Mouse (Mus musculus) right cerebral cortex, postnatal 36 days (tissue): Measurements from ENCODE around the gene Mfsd1.

ENCODE experiments used
- DNase-seq, 2 experiments: peaks; one replicate each; pipeline ENCODE4 v3.0.0; 2022; ENCODE audit warnings: low spot score in 2 of 2, mixed read lengths in 1 of 2

Mfsd1 gene

DNA sequence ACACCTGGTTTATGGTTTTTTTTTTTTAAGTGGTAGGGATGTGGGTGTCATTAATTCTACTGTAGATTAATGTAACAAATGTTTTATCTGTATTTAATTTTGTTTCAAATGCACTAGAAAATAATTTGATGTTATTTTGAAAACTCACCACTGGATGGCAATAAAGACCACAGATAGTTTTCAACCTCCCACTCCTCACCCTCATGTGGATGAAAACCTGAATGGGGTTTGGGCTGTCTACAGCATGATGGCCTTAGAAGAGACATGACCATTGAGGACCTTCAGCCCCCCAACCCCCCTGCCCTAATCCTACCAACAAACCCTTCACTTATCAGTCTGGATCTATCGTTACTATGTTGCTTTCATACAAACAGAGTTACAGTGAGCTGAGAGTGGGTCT is 42.1 kb downstream of the Mfsd1 start:
- DNase-seq, result no peak

- peak in 1 of 2 experiments; percentile 38 for DNase-seq
Measured at GRCm38 (mm10) chr3:67643135-67643534, 60.6 kb downstream of the Mfsd1 start.

GRCm38 (mm10) chr3:67645640-67646466 is 63.3 kb downstream of the Mfsd1 start:
- no peak for DNase-seq
